Mouse (Mus musculus): ENCODE measurements around the gene Olfr487. TPM values are rescaled to one million over a fixed set of nuclear protein-coding genes. Genes with fewer than 3 reads are reported as not detected.

Gene Olfr487
- polyA plus RNA-seq, 1 experiment from 2014 or later, result not detected

DNA sequence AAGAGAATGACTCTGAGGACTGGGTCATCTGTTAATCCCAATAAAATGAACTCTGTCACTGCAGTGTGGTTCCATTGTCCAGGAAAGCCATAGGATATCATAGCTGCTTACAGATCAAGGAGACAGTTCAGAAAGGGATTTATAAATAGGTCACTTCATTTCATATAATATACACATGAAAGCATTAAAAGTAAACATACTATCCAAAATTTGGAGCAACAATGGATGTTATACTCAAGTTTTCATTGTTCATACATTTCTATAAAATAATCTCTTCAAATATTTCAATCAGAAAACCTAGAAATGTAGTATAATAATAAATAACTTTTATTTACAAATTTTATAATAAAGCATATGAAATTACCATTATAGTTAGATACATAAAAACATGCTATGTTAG is 54.7 kb downstream of the Olfr487 start, which contains the start of gene Olfr485:
Olfr485 (minus strand) TSS at position 101 of the 400 bp plus-strand sequence.
- no peak within 1 kb of the TSS for H3K27ac ChIP-seq
- no peak for DNase-seq (ENCODE audit: low spot score)
- H3K9me3 ChIP-seq (replicated peaks; ENCODE audit: low read length), result no peaks in the 10 kb centered on the region
- no peaks in the 10 kb centered on the region for H3K36me3 ChIP-seq (ENCODE audit: insufficient read depth, low read length)
- TF ChIP-seq CTCF (IDR thresholded peaks at IDR 0.05; ENCODE audit: low read depth), result no peak
- no peaks in the 10 kb centered on the region for H3K27me3 ChIP-seq (ENCODE audit: insufficient read depth, low read length)
- ATAC-seq (replicated peaks; ENCODE audit: low FRiP score, low read depth), result no peak
- no peak within 1 kb of the TSS for H3K4me2 ChIP-seq (ENCODE audit: low read length)
- no peaks in the 10 kb centered on the region for H3K4me1 ChIP-seq (replicated peaks; ENCODE audit: insufficient read depth, low read length)
- no peak within 1 kb of the TSS for H3K9ac ChIP-seq (ENCODE audit: low read depth, low read length)
- no peak within 1 kb of the TSS for H3K4me3 ChIP-seq (replicated peaks; ENCODE audit: low read depth, low read length)

Other genes with a start within 250 kb of the Olfr487 start
- not detected in 2 replicates for gene Olfr476, start 249.8 kb downstream of the Olfr487 start, polyA plus RNA-seq (2015; fragmentation: Nextera tagmentation; extraction: Ambion mirVana)
- not detected in 2 replicates for gene Olfr477, start 227.9 kb downstream of the Olfr487 start, polyA plus RNA-seq (2015; fragmentation: Nextera tagmentation; extraction: Ambion mirVana)
- gene Olfr478, start 180.6 kb downstream of the Olfr487 start, polyA plus RNA-seq (2015; fragmentation: Nextera tagmentation; extraction: Ambion mirVana), result not detected in 2 replicates
- gene Olfr479, start 163.9 kb downstream of the Olfr487 start, polyA plus RNA-seq (2015; fragmentation: Nextera tagmentation; extraction: Ambion mirVana), result not detected in 2 replicates
- not detected in 2 replicates for gene Olfr480, start 147.3 kb downstream of the Olfr487 start, polyA plus RNA-seq (2015; fragmentation: Nextera tagmentation; extraction: Ambion mirVana)
- gene Olfr481, start 134.8 kb downstream of the Olfr487 start, polyA plus RNA-seq (2015; fragmentation: Nextera tagmentation; extraction: Ambion mirVana), result not detected in 2 replicates
- gene Olfr482, start 117.0 kb downstream of the Olfr487 start, polyA plus RNA-seq (2015; fragmentation: Nextera tagmentation; extraction: Ambion mirVana), result 0.12 and 0.13 TPM in 2 replicates
- not detected in 2 replicates for gene Olfr483, start 113.8 kb downstream of the Olfr487 start, polyA plus RNA-seq (2015; fragmentation: Nextera tagmentation; extraction: Ambion mirVana)
- not detected in 2 replicates for gene Olfr484, start 87.2 kb downstream of the Olfr487 start, polyA plus RNA-seq (2015; fragmentation: Nextera tagmentation; extraction: Ambion mirVana)
- not detected in 2 replicates for gene Olfr485, start 54.8 kb downstream of the Olfr487 start, polyA plus RNA-seq (2015; fragmentation: Nextera tagmentation; extraction: Ambion mirVana)
- gene Olfr486, start 41.9 kb downstream of the Olfr487 start, polyA plus RNA-seq (2015; fragmentation: Nextera tagmentation; extraction: Ambion mirVana), result not detected in 2 replicates
- gene Olfr488, start 43.7 kb upstream of the Olfr487 start, polyA plus RNA-seq (2015; fragmentation: Nextera tagmentation; extraction: Ambion mirVana), result not detected in 2 replicates
- gene Olfr490, start 74.3 kb upstream of the Olfr487 start, polyA plus RNA-seq (2015; fragmentation: Nextera tagmentation; extraction: Ambion mirVana), result not detected in 2 replicates
- gene Olfr491, start 98.8 kb upstream of the Olfr487 start, polyA plus RNA-seq (2015; fragmentation: Nextera tagmentation; extraction: Ambion mirVana), result not detected in 2 replicates
- not detected in 2 replicates for gene Olfr492, start 109.0 kb upstream of the Olfr487 start, polyA plus RNA-seq (2015; fragmentation: Nextera tagmentation; extraction: Ambion mirVana)
- not detected in 2 replicates for gene Olfr493, start 132.3 kb upstream of the Olfr487 start, polyA plus RNA-seq (2015; fragmentation: Nextera tagmentation; extraction: Ambion mirVana)
- gene Olfr494, start 150.7 kb upstream of the Olfr487 start, polyA plus RNA-seq (2015; fragmentation: Nextera tagmentation; extraction: Ambion mirVana), result not detected in 2 replicates
- gene Olfr495, start 178.5 kb upstream of the Olfr487 start, polyA plus RNA-seq (2015; fragmentation: Nextera tagmentation; extraction: Ambion mirVana), result not detected in 2 replicates
- gene Olfr497, start 205.8 kb upstream of the Olfr487 start, polyA plus RNA-seq (2015; fragmentation: Nextera tagmentation; extraction: Ambion mirVana), result not detected in 2 replicates